Mouse (Mus musculus): ENCODE measurements at regions not wholly inside any gene's neighbourhood (a gene's known extent, or its start where the extent isn't known, plus 50 kb on each side); places are given as distances from the start of the nearest gene placed in this dataset.

DNA sequence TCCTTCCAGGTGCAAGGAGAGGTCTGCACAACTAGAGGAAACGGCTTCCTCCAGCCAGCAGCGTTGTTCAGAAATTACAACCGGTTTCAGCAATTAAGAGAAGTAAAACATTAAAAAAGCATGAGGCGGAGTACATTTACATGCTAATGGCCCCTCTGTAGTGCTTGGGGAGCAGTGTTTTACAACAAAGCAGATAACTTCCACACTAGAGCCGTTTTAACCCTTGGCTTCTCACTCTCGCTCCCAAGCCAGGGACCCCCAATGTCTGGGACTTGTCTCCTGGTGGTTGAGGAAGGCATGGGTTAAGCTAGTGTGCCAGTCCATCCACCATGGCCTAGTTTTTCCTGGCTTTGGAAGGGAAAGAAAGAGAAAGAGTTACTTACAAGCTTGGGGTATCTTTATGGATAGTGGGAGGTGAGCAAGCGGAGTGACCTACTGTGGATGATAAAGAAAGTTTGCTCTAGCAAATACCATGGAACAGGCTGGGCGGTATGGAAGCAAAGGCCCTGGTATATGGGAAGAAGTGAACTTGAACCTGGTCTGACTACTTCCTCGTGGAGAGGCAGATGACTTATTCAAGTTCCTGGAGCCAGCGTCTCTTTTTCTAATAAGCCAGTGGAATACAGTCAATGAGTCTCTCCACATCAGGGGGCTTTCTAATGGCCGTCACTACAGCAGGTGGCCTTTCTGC, 90.8 kb downstream of the Sox9 start:
- Histone ChIP-seq H3K36me3 (ENCODE audit: control insufficient read depth, insufficient read depth) (no peaks in the 10 kb centered on the region), H3K27me3 (ENCODE audit: control insufficient read depth, insufficient read depth, insufficient read length) (no peaks in the 10 kb centered on the region), H3K4me3 (no peak overlapping the region), H3K79me2 (ENCODE audit: control insufficient read depth, insufficient read depth) (no peaks in the 10 kb centered on the region), H3K4me2 (ENCODE audit: low read depth) (no peak overlapping the region), H3ac (ENCODE audit: control insufficient read depth, insufficient read length) (no peak overlapping the region)
- TF ChIP-seq MYOD1 (IDR thresholded peaks at IDR 0.05; ENCODE audit: control insufficient read depth in 1 of 3, insufficient read length in 2 of 3, low read depth in 2 of 3) (no peak), SRF (IDR thresholded peaks at IDR 0.05; ENCODE audit: control insufficient read depth, insufficient read length, low read depth) (no peak), MYOG (IDR thresholded peaks at IDR 0.05; ENCODE audit: control insufficient read depth in 1 of 3, insufficient read depth in 1 of 3, insufficient read length in 2 of 3, low read depth in 2 of 3) (no peak), POLR2A (IDR thresholded peaks at IDR 0.05; ENCODE audit: insufficient read length, low read depth) (no peak), E2F4 (IDR thresholded peaks at IDR 0.05; ENCODE audit: insufficient read depth) (no peak), USF1 (IDR thresholded peaks at IDR 0.05; ENCODE audit: low read depth) (no peak), MAX (IDR thresholded peaks at IDR 0.05; ENCODE audit: low read depth) (no peak), TCF12 (IDR thresholded peaks at IDR 0.05; ENCODE audit: insufficient read depth, poor library complexity, severe bottlenecking) (no peak), REST (IDR thresholded peaks at IDR 0.05; ENCODE audit: insufficient read depth, insufficient read length) (no peak), POLR2AphosphoS2 (IDR thresholded peaks at IDR 0.05; ENCODE audit: insufficient read length, low read depth) (no peak), CEBPB (IDR thresholded peaks at IDR 0.05; ENCODE audit: insufficient read depth, poor library complexity, severe bottlenecking) (no peak), TCF3 (IDR thresholded peaks at IDR 0.05; ENCODE audit: insufficient read length, low read depth) (no peak)

GRCm38 (mm10) chr11:112874239-112874638, 92.2 kb downstream of the Sox9 start:
- no peaks in the 10 kb centered on the region for H3K79me2 ChIP-seq (ENCODE audit: control insufficient read depth, insufficient read depth)
- H3K27me3 ChIP-seq (ENCODE audit: control insufficient read depth, insufficient read depth, insufficient read length) = no peaks in the 10 kb centered on the region
- no peaks in the 10 kb centered on the region for H3K36me3 ChIP-seq (ENCODE audit: control insufficient read depth, insufficient read depth)
- no peak overlapping the region for H3K4me3 ChIP-seq
- no peak overlapping the region for H3K4me2 ChIP-seq (ENCODE audit: low read depth)
- no peak for TF ChIP-seq TCF12 (IDR thresholded peaks at IDR 0.05; ENCODE audit: insufficient read depth, poor library complexity, severe bottlenecking)
- no peak for TF ChIP-seq SRF (IDR thresholded peaks at IDR 0.05; ENCODE audit: control insufficient read depth, insufficient read length, low read depth)
- TF ChIP-seq TCF3 (IDR thresholded peaks at IDR 0.05; ENCODE audit: insufficient read length, low read depth) = no peak
- H3ac ChIP-seq (ENCODE audit: control insufficient read depth, insufficient read length) = no peak overlapping the region

- no peak for TF ChIP-seq MYOG (IDR thresholded peaks at IDR 0.05; ENCODE audit: control insufficient read depth in 1 of 3, insufficient read depth in 1 of 3, insufficient read length in 2 of 3, low read depth in 2 of 3)
- TF ChIP-seq SRF (IDR thresholded peaks at IDR 0.05; ENCODE audit: control insufficient read depth, insufficient read length, low read depth) = no peak
- TF ChIP-seq CEBPB (IDR thresholded peaks at IDR 0.05; ENCODE audit: insufficient read depth, poor library complexity, severe bottlenecking) = no peak
- no peak for TF ChIP-seq TCF3 (IDR thresholded peaks at IDR 0.05; ENCODE audit: insufficient read length, low read depth)
- TF ChIP-seq REST (IDR thresholded peaks at IDR 0.05; ENCODE audit: insufficient read depth, insufficient read length) = no peak
- TF ChIP-seq MYOD1 (IDR thresholded peaks at IDR 0.05; ENCODE audit: control insufficient read depth in 1 of 3, insufficient read length in 2 of 3, low read depth in 2 of 3) = no peak
- TF ChIP-seq POLR2AphosphoS2 (IDR thresholded peaks at IDR 0.05; ENCODE audit: insufficient read length, low read depth) = no peak
- no peak for TF ChIP-seq MAX (IDR thresholded peaks at IDR 0.05; ENCODE audit: low read depth)
- no peak for TF ChIP-seq POLR2A (IDR thresholded peaks at IDR 0.05; ENCODE audit: insufficient read length, low read depth)
- no peak for TF ChIP-seq E2F4 (IDR thresholded peaks at IDR 0.05; ENCODE audit: insufficient read depth)
- no peak for TF ChIP-seq USF1 (IDR thresholded peaks at IDR 0.05; ENCODE audit: low read depth)
- TF ChIP-seq TCF12 (IDR thresholded peaks at IDR 0.05; ENCODE audit: insufficient read depth, poor library complexity, severe bottlenecking) = no peak
- no peaks in the 10 kb centered on the region for H3K27me3 ChIP-seq (ENCODE audit: control insufficient read depth, insufficient read depth, insufficient read length)
- no peak overlapping the region for H3ac ChIP-seq (ENCODE audit: control insufficient read depth, insufficient read length)
- H3K79me2 ChIP-seq (ENCODE audit: control insufficient read depth, insufficient read depth) = no peaks in the 10 kb centered on the region
- no peak overlapping the region for H3K4me3 ChIP-seq
- H3K4me2 ChIP-seq (ENCODE audit: low read depth) = no peak overlapping the region
- H3K36me3 ChIP-seq (ENCODE audit: control insufficient read depth, insufficient read depth) = no peaks in the 10 kb centered on the region
These were observed 94.2 kb downstream of the Sox9 start for GRCm38 (mm10) chr11:112876226-112876625.

DNA sequence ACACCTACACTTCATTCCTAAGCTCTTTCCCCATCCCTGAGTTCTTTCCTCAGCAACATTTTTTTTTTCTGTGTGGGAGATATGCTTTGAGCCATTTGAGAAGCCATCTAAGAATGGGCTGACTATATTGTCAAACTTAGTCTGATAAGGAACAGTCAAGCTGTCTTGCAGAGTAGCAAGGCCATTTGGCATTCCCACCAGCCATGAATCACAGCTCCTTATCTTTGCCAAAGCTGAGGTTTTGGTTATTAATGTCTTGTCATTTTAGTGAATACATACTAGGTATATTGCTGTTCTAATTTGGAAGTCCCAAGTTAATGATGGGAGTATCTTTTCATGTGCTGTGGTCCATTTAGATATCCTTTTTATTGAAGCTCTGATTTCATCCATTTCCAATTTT, 96.4 kb downstream of the Sox9 start:
- H3K4me2 ChIP-seq (ENCODE audit: low read depth) = no peak overlapping the region
- H3K36me3 ChIP-seq (ENCODE audit: control insufficient read depth, insufficient read depth) = no peaks in the 10 kb centered on the region
- H3K4me3 ChIP-seq = no peak overlapping the region
- no peaks in the 10 kb centered on the region for H3K79me2 ChIP-seq (ENCODE audit: control insufficient read depth, insufficient read depth)
- no peak overlapping the region for H3ac ChIP-seq (ENCODE audit: control insufficient read depth, insufficient read length)
- H3K27me3 ChIP-seq (ENCODE audit: control insufficient read depth, insufficient read depth, insufficient read length) = no peaks in the 10 kb centered on the region
- no peak for TF ChIP-seq TCF3 (IDR thresholded peaks at IDR 0.05; ENCODE audit: insufficient read length, low read depth)
- TF ChIP-seq SRF (IDR thresholded peaks at IDR 0.05; ENCODE audit: control insufficient read depth, insufficient read length, low read depth) = no peak
- no peak for TF ChIP-seq CEBPB (IDR thresholded peaks at IDR 0.05; ENCODE audit: insufficient read depth, poor library complexity, severe bottlenecking)
- TF ChIP-seq MAX (IDR thresholded peaks at IDR 0.05; ENCODE audit: low read depth) = no peak
- TF ChIP-seq POLR2A (IDR thresholded peaks at IDR 0.05; ENCODE audit: insufficient read length, low read depth) = no peak
- no peak for TF ChIP-seq TCF12 (IDR thresholded peaks at IDR 0.05; ENCODE audit: insufficient read depth, poor library complexity, severe bottlenecking)
- no peak for TF ChIP-seq USF1 (IDR thresholded peaks at IDR 0.05; ENCODE audit: low read depth)
- no peak for TF ChIP-seq MYOG (IDR thresholded peaks at IDR 0.05; ENCODE audit: control insufficient read depth in 1 of 3, insufficient read depth in 1 of 3, insufficient read length in 2 of 3, low read depth in 2 of 3)
- no peak for TF ChIP-seq REST (IDR thresholded peaks at IDR 0.05; ENCODE audit: insufficient read depth, insufficient read length)
- TF ChIP-seq POLR2AphosphoS2 (IDR thresholded peaks at IDR 0.05; ENCODE audit: insufficient read length, low read depth) = no peak
- no peak for TF ChIP-seq MYOD1 (IDR thresholded peaks at IDR 0.05; ENCODE audit: control insufficient read depth in 1 of 3, insufficient read length in 2 of 3, low read depth in 2 of 3)
- TF ChIP-seq E2F4 (IDR thresholded peaks at IDR 0.05; ENCODE audit: insufficient read depth) = no peak

Data from myocyte (in vitro differentiated cells).